Mouse (Mus musculus) heart, adult 2 months (tissue): ENCODE data around the gene Patj. TPM values are rescaled to one million over a fixed set of nuclear protein-coding genes. Genes with fewer than 3 reads are reported as not detected.
"Not testable (repeated sequence)": the region's sequence is repeated elsewhere in the genome, so short reads cannot be mapped to it uniquely, and the experiment has no call there.

Source experiments
- DNase-seq, 2 experiments: peaks; one replicate each; pipeline ENCODE4 v3.0.0; 2021
- H3K27ac ChIP-seq: fragments of 200-600 bp; 2 replicates; pipeline ENCODE4 v1.8.1; 2022
- H3K27me3 ChIP-seq: fragments of 200-500 bp; 2 replicates; pipeline ENCODE4 v1.6.1; 2012; ENCODE audit warnings: mild to moderate bottlenecking, low read length, inconsistent platforms, mixed read lengths; ENCODE audit not compliant: control insufficient read depth, insufficient read depth
- H3K36me3 ChIP-seq: fragments of 200-500 bp; 2 replicates; pipeline ENCODE4 v1.6.1; 2012; ENCODE audit warnings: low read length, inconsistent platforms; ENCODE audit not compliant: control insufficient read depth, insufficient read depth
- H3K4me1 ChIP-seq: fragments of 200-500 bp; 2 replicates; pipeline ENCODE4 v1.6.1; 2011; ENCODE audit warnings: low read length; ENCODE audit not compliant: control insufficient read depth, insufficient read depth
- H3K4me3 ChIP-seq: fragments of 200-600 bp; 2 replicates; pipeline ENCODE4 v1.8.1; 2022
- H3K79me2 ChIP-seq: fragments of 200-500 bp; replicated peaks from 2 replicates; pipeline ENCODE4 v1.6.1; 2012; ENCODE audit warnings: mild to moderate bottlenecking, inconsistent platforms, low read length, moderate library complexity, mixed read lengths; ENCODE audit not compliant: control insufficient read depth, insufficient read depth
- H3K9ac ChIP-seq: fragments of 200-500 bp; 2 replicates; pipeline ENCODE4 v1.6.1; 2012; ENCODE audit warnings: low read depth, mild to moderate bottlenecking, control low read depth, inconsistent platforms, low read length, mixed read lengths
- CTCF ChIP-seq: fragments of 200-600 bp; IDR thresholded peaks from 2 replicates; pipeline ENCODE4 v1.8.1; 2022; ENCODE audit warnings: antibody characterized with exemption, mild to moderate bottlenecking, moderate library complexity
- EP300 ChIP-seq: fragments of 200-500 bp; IDR thresholded peaks from 2 replicates; pipeline ENCODE4 v1.6.1; 2011; ENCODE audit warnings: low read depth, low read length, control low read depth; ENCODE audit not compliant: insufficient read depth
- POLR2A ChIP-seq: fragments of 200-500 bp; IDR thresholded peaks from 2 replicates; pipeline ENCODE4 v1.6.1; 2011; ENCODE audit warnings: mild to moderate bottlenecking, low read depth, low read length, control low read depth; ENCODE audit not compliant: insufficient read depth
- WGBS: fragments of 180-500 bp; shearing (Covaris S2); methylation state at CpG from one replicate; pipeline ENCODE4 v1.1.7; 2018; 5-methylcytosine and 5-hydroxymethylcytosine counted together
- intact Hi-C: fragments of 180-260 bp; cut with DNase I; formaldehyde crosslinking; loops from one replicate; pipeline ENCODE4 v1.15.1; 2025
- polyA plus RNA-seq: library from polyadenylated mRNA; depleted of rRNA; stranded (reverse); fragments of >200 nt; gene quantifications from 2 replicates; pipeline ENCODE4 v1.2.3, GENCODE M21; 2012
- total RNA-seq, 2 experiments: library from RNA; stranded (reverse); gene quantifications; 2 replicates each; pipeline ENCODE4 v1.2.3; 2021

Patj gene
- total and polyA plus RNA-seq, 3 experiments = 6.1 to 14.5 (median 13.8) TPM

- TF ChIP-seq EP300 (no peak), CTCF (no peak), POLR2A (no peak)
- intact Hi-C loops = no loop called here
- H3K36me3 ChIP-seq = no peaks in the 10 kb centered on the region
- no peaks in the 10 kb centered on the region for H3K79me2 ChIP-seq
- H3K9ac ChIP-seq = no peak overlapping the region
- WGBS = 93% methylated on average over 8 of the region's 8 CpGs
- H3K27ac ChIP-seq = no peak overlapping the region
- DNase-seq = no peak
- no peaks in the 10 kb centered on the region for H3K27me3 ChIP-seq
- H3K4me1 ChIP-seq = no peaks in the 10 kb centered on the region
- no peak overlapping the region for H3K4me3 ChIP-seq
Measured at GRCm38 (mm10) chr4:98710891-98711290, 315.3 kb downstream of the Patj start.

- no peaks in the 10 kb centered on the region for H3K79me2 ChIP-seq
- WGBS = 88% methylated on average over 17 of the region's 17 CpGs
- intact Hi-C loops = no loop called here
- no peak for TF ChIP-seq CTCF
- no peak for TF ChIP-seq EP300
- no peak for TF ChIP-seq POLR2A
- H3K36me3 ChIP-seq = no peaks in the 10 kb centered on the region
- H3K4me3 ChIP-seq = no peak overlapping the region
- no peaks in the 10 kb centered on the region for H3K27me3 ChIP-seq
- no peak for DNase-seq
- no peaks in the 10 kb centered on the region for H3K4me1 ChIP-seq
- no peak overlapping the region for H3K9ac ChIP-seq
- no peak overlapping the region for H3K27ac ChIP-seq
Measured at GRCm38 (mm10) chr4:98717735-98718546, 322.4 kb downstream of the Patj start.

- no peaks in the 10 kb centered on the region for H3K79me2 ChIP-seq
- no peaks in the 10 kb centered on the region for H3K36me3 ChIP-seq
- H3K27ac ChIP-seq = no peak overlapping the region
- H3K27me3 ChIP-seq = no peaks in the 10 kb centered on the region
- H3K9ac ChIP-seq = no peak overlapping the region
- no peaks in the 10 kb centered on the region for H3K4me1 ChIP-seq
- TF ChIP-seq CTCF = no peak
- intact Hi-C loops = no loop called here
- WGBS = 85% methylated on average over 10 of the region's 10 CpGs
- no peak for DNase-seq
- no peak overlapping the region for H3K4me3 ChIP-seq
Measured at GRCm38 (mm10) chr4:98718547-98718917, 322.9 kb downstream of the Patj start.

GRCm38 (mm10) chr4:98722454-98722853 is 326.9 kb downstream of the Patj start:
- WGBS = 17% methylated on average over 8 of the region's 8 CpGs
- peak; percentile 17 to 54 for DNase-seq

GRCm38 (mm10) chr4:98724682-98725081 is 329.1 kb downstream of the Patj start:
- intact Hi-C loops, H3K27me3 ChIP-seq, H3K4me1 ChIP-seq: not testable (repeated sequence)

More at GRCm38 (mm10) chr4:98722454-98722853, 326.9 kb downstream of the Patj start:
- Histone ChIP-seq H3K4me3 (no peak overlapping the region), H3K27ac (no peak overlapping the region), H3K4me1 (no peaks in the 10 kb centered on the region), H3K27me3 (no peaks in the 10 kb centered on the region), H3K36me3 (no peaks in the 10 kb centered on the region), H3K9ac (no peak overlapping the region), H3K79me2 (no peaks in the 10 kb centered on the region)
- TF ChIP-seq POLR2A (no peak), CTCF (peak; percentile 81), EP300 (no peak)
- intact Hi-C loops = loop anchor here (1.0 kb wide), 1 partner anchor 165 kb away; no protein-coding TSS in a partner anchor

GRCm38 (mm10) chr4:98725439-98725838 is 329.9 kb downstream of the Patj start:
- TF ChIP-seq CTCF (peak; percentile 44), POLR2A (no peak), EP300 (no peak)
- DNase-seq = no peak
- H3K4me3 ChIP-seq = no peak overlapping the region
- no peaks in the 10 kb centered on the region for H3K79me2 ChIP-seq
- intact Hi-C loops = no loop called here
- no peak overlapping the region for H3K27ac ChIP-seq
- no peaks in the 10 kb centered on the region for H3K36me3 ChIP-seq
- no peak overlapping the region for H3K9ac ChIP-seq
- no peaks in the 10 kb centered on the region; the same call in 1 of the 2 replicates for H3K27me3 ChIP-seq
- H3K4me1 ChIP-seq = peaks cover 2% of the 10 kb centered on the region; the same call in 1 of the 2 replicates
- WGBS = 32% methylated on average over 4 of the region's 4 CpGs

More at GRCm38 (mm10) chr4:98724682-98725081, 329.1 kb downstream of the Patj start:
- 90% methylated on average over 1 of the region's 1 CpGs for WGBS
- peak; percentile 27 for TF ChIP-seq CTCF
- not testable (repeated sequence) for H3K9ac ChIP-seq, H3K4me3 ChIP-seq, DNase-seq, H3K79me2 ChIP-seq, H3K27ac ChIP-seq, H3K36me3 ChIP-seq
